Mouse (Mus musculus): ENCODE results near the gene Nxnl1.

The Nxnl1 gene

GRCm38 (mm10) chr8:71579476-71579875 is 13.1 kb upstream of the Nxnl1 start:
- DNase-seq: no peak

- no peak for DNase-seq
Measured at GRCm38 (mm10) chr8:71579009-71579408, 12.6 kb upstream of the Nxnl1 start.

- no peak for DNase-seq
Measured at GRCm38 (mm10) chr8:71577856-71578387, 11.5 kb upstream of the Nxnl1 start.

GRCm38 (mm10) chr8:71575020-71575419 is 8.6 kb upstream of the Nxnl1 start:
- no peak for DNase-seq

GRCm38 (mm10) chr8:71574426-71574825 is 8.0 kb upstream of the Nxnl1 start:
- no peak for DNase-seq

GRCm38 (mm10) chr8:71572847-71573633 is 6.6 kb upstream of the Nxnl1 start:
- peak; percentile 33 to 62 for DNase-seq

GRCm38 (mm10) chr8:71572077-71572476 is 5.7 kb upstream of the Nxnl1 start:
- no peak for DNase-seq

- peak; percentile 97 to 98 for DNase-seq
Measured at GRCm38 (mm10) chr8:71570291-71570954, 4.0 kb upstream of the Nxnl1 start.

GRCm38 (mm10) chr8:71569366-71570290 is 3.2 kb upstream of the Nxnl1 start:
- peak; percentile 96 to 97 for DNase-seq

- peak in 1 of 2 experiments; percentile 27 for DNase-seq
Measured at GRCm38 (mm10) chr8:71568941-71569340, 2.5 kb upstream of the Nxnl1 start.

- DNase-seq: peak; percentile 74 to 83
Measured at GRCm38 (mm10) chr8:71568387-71568937, 2.1 kb upstream of the Nxnl1 start, which contains the start of gene Slc27a1. Gene Slc27a1, plus strand, starts transcription at chr8:71568882.

- DNase-seq: no peak
Measured at GRCm38 (mm10) chr8:71567587-71567986, 1.2 kb upstream of the Nxnl1 start.

GRCm38 (mm10) chr8:71563992-71564391 is 2.4 kb downstream of the Nxnl1 start:
- no peak for DNase-seq

GRCm38 (mm10) chr8:71562751-71563150 is 3.6 kb downstream of the Nxnl1 start:
- peak; percentile 72 to 84 for DNase-seq

GRCm38 (mm10) chr8:71561401-71561800 is 5.0 kb downstream of the Nxnl1 start:
- peak; percentile 59 to 63 for DNase-seq

- DNase-seq: no peak
Measured at GRCm38 (mm10) chr8:71560765-71561164, 5.6 kb downstream of the Nxnl1 start.

GRCm38 (mm10) chr8:71560071-71560470 is 6.3 kb downstream of the Nxnl1 start:
- DNase-seq: no peak

- peak; percentile 85 to 89 for DNase-seq
Measured at GRCm38 (mm10) chr8:71558958-71559690, 7.3 kb downstream of the Nxnl1 start.

- DNase-seq: no peak
Measured at GRCm38 (mm10) chr8:71558071-71558957, 8.1 kb downstream of the Nxnl1 start, which contains the start of gene Tmem221. Gene Tmem221, minus strand, starts transcription at chr8:71558871.

- no peak for DNase-seq
Measured at GRCm38 (mm10) chr8:71554644-71555043, 11.8 kb downstream of the Nxnl1 start.
